ENCODE assay signal across 8 mouse cellular contexts in the genomic region with DNA sequence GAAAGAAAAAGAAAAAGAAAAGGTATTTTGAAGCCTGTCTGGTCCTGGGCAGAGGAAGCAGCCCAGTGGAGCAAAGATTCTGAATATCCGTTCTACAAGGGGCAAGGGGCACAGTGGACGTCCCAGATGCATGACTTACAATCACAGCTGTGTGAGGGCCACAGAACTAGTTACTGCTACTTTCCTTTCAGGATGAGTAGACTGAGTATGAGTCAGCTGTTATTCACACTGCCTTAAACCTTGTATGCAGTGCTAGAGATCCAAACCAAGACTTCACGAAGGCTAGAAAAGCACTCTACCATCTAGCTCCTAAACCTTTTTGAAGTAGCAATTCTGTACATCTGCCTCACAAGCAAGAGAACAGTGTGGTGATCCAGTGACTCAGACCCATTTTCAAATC. TPM values are rescaled to one million over a fixed set of nuclear protein-coding genes. Genes with fewer than 3 reads are reported as not detected.
DNase-seq lines count a peak whose midpoint lies in the region; ATAC-seq and TF ChIP-seq lines count a peak whose summit lies in the region.
"Had no signal": no experiment of that assay in that cellular context is flagged by ENCODE, and none has a peak within 500 bp of the region (broad histone marks: within the 10 kb centered on the region; RNA-seq: fewer than 3 reads in every experiment).

No protein-coding gene starts in this region.

- peak overlapping the region; percentile 73 for H3K4me2 ChIP-seq in lung, embryonic 15.5 days
- peak overlapping the region; percentile 86 for H3K4me2 ChIP-seq in embryonic facial prominence, embryonic 11.5 days (ENCODE audit: low read depth, low read length)
- H3K4me2 ChIP-seq in intestine, postnatal 0 days (replicated peaks; ENCODE audit: low read depth) = peak overlapping the region; percentile 74
- peak overlapping the region; percentile 82 for H3K4me2 ChIP-seq in stomach, embryonic 14.5 days (replicated peaks; ENCODE audit: low read depth, low read length)

- no peak for TF ChIP-seq CTCF in intestine, postnatal 0 days (IDR thresholded peaks at IDR 0.05; ENCODE audit: low read depth)

- H3K9me3 ChIP-seq in lung, embryonic 15.5 days = no peaks in the 10 kb centered on the region
- no peaks in the 10 kb centered on the region for H3K9me3 ChIP-seq in embryonic facial prominence, embryonic 11.5 days (replicated peaks; ENCODE audit: control insufficient read depth, low read length)
- H3K9me3 ChIP-seq in intestine, postnatal 0 days (ENCODE audit: control insufficient read depth) = no peaks in the 10 kb centered on the region
- H3K9me3 ChIP-seq in stomach, embryonic 14.5 days (ENCODE audit: control insufficient read depth, low read depth, low read length) = no peaks in the 10 kb centered on the region

- H3K27ac ChIP-seq in lung, embryonic 15.5 days = no peak overlapping the region
- H3K27ac ChIP-seq in embryonic facial prominence, embryonic 11.5 days (replicated peaks; ENCODE audit: low read depth, low read length) = no peak overlapping the region
- H3K27ac ChIP-seq in intestine, postnatal 0 days (ENCODE audit: low read depth, low read length) = peak overlapping the region; percentile 1
- 0 out of 2 replicates have a peak overlapping the region, but pooled peaks have one; percentile 11 for H3K27ac ChIP-seq in stomach, embryonic 14.5 days (ENCODE audit: low read length)

- H3K36me3 ChIP-seq in lung, embryonic 15.5 days = no peaks in the 10 kb centered on the region
- H3K36me3 ChIP-seq in embryonic facial prominence, embryonic 11.5 days (replicated peaks; ENCODE audit: control insufficient read depth, insufficient read depth, low read depth, low read length) = no peaks in the 10 kb centered on the region
- peaks cover 4% of the 10 kb centered on the region; the same call in 1 of the 2 replicates for H3K36me3 ChIP-seq in intestine, postnatal 0 days (ENCODE audit: control insufficient read depth, insufficient read depth)
- peaks cover 3% of the 10 kb centered on the region; the same call in 1 of the 2 replicates for H3K36me3 ChIP-seq in stomach, embryonic 14.5 days (ENCODE audit: control insufficient read depth, insufficient read depth, low read length)

- intact Hi-C loops in left cerebral cortex, postnatal 36 days (cut with DNase I) = loop anchor here (2.0 to 10.0 kb wide), 2 partner anchors 17 to 259 kb away; partner anchors contain the start of gene 2310033P09Rik

- WGBS in lung, embryonic 15.5 days = 34% methylated on average over 3 of the region's 3 CpGs
- 56% methylated on average over 3 of the region's 3 CpGs for WGBS in embryonic facial prominence, embryonic 11.5 days
- 10% methylated on average over 3 of the region's 3 CpGs for WGBS in intestine, postnatal 0 days
- 34% methylated on average over 3 of the region's 3 CpGs for WGBS in stomach, embryonic 14.5 days

- H3K4me3 ChIP-seq in lung, embryonic 15.5 days = peak overlapping the region; percentile 96
- peak overlapping the region; percentile 97 for H3K4me3 ChIP-seq in embryonic facial prominence, embryonic 11.5 days (ENCODE audit: low read depth, low read length)
- H3K4me3 ChIP-seq in intestine, postnatal 0 days (ENCODE audit: low read depth, low read length) = peak overlapping the region; percentile 99
- H3K4me3 ChIP-seq in stomach, embryonic 14.5 days (ENCODE audit: low read depth, low read length) = peak overlapping the region; percentile 92

- no peak for DNase-seq in lung, adult 18-20 months
- no peak for DNase-seq in embryonic facial prominence, embryonic 11.5 days (ENCODE audit: low spot score)
- no peak for DNase-seq in frontal cortex, adult 2 months (ENCODE audit: extremely low spot score in 1 of 2, low spot score in 1 of 2)
- DNase-seq in left cerebral cortex, postnatal 36 days (ENCODE audit: low spot score in 2 of 2) = no peak
- DNase-seq: right cerebral cortex, adult 18-20 months had no signal

- H3K27me3 ChIP-seq in lung, embryonic 15.5 days = no peaks in the 10 kb centered on the region
- no peaks in the 10 kb centered on the region for H3K27me3 ChIP-seq in embryonic facial prominence, embryonic 11.5 days (ENCODE audit: control insufficient read depth, insufficient read depth, low read length)
- no peaks in the 10 kb centered on the region for H3K27me3 ChIP-seq in intestine, postnatal 0 days (replicated peaks; ENCODE audit: control insufficient read depth, insufficient read depth, low read length)
- H3K27me3 ChIP-seq in stomach, embryonic 14.5 days (ENCODE audit: control insufficient read depth, insufficient read depth, low read length) = no peaks in the 10 kb centered on the region

- peak overlapping the region; percentile 99 for H3K9ac ChIP-seq in lung, embryonic 15.5 days
- peak overlapping the region; percentile 95; the same call in 1 of the 2 replicates for H3K9ac ChIP-seq in embryonic facial prominence, embryonic 11.5 days (replicated peaks; ENCODE audit: low read length)
- H3K9ac ChIP-seq in intestine, postnatal 0 days (ENCODE audit: low read depth, low read length) = 0 out of 2 replicates have a peak overlapping the region, but pooled peaks have one; percentile 100
- peak overlapping the region; percentile 91 for H3K9ac ChIP-seq in stomach, embryonic 14.5 days (replicated peaks; ENCODE audit: low read depth, low read length)

- ATAC-seq in lung, embryonic 15.5 days (ENCODE audit: borderline replicate concordance, extremely low read depth, low FRiP score, low TSS enrichment) = no peak
- no peak for ATAC-seq in embryonic facial prominence, embryonic 11.5 days (replicated peaks; ENCODE audit: insufficient number of reproducible peaks, low FRiP score, low TSS enrichment, low read depth)
- ATAC-seq in intestine, postnatal 0 days = no peak
- no peak for ATAC-seq in stomach, embryonic 14.5 days (ENCODE audit: insufficient number of reproducible peaks, insufficient read depth, low FRiP score, low read depth)

- H3K4me1 ChIP-seq in lung, embryonic 15.5 days = peaks cover 52% of the 10 kb centered on the region
- H3K4me1 ChIP-seq in embryonic facial prominence, embryonic 11.5 days (ENCODE audit: control insufficient read depth, insufficient read depth, low read length) = peaks cover 7% of the 10 kb centered on the region
- H3K4me1 ChIP-seq in intestine, postnatal 0 days (replicated peaks; ENCODE audit: control insufficient read depth, insufficient read depth, low read length) = peaks cover 24% of the 10 kb centered on the region; the same call in 1 of the 2 replicates
- peaks cover 26% of the 10 kb centered on the region for H3K4me1 ChIP-seq in stomach, embryonic 14.5 days (ENCODE audit: control insufficient read depth, insufficient read depth, low read length)

RNA-seq across cellular contexts. Expression of gene Arf1, which starts 1.8 kb away (rescaled TPM):
- polyA plus RNA-seq in lung, embryonic 15.5 days (2015; fragmentation: Nextera tagmentation; extraction: Ambion mirVana) = 724 and 743 TPM in 2 replicates
- 626 and 650 TPM in 2 replicates for polyA plus RNA-seq in embryonic facial prominence, embryonic 11.5 days (2014; fragmentation: Nextera tagmentation; extraction: Ambion mirVana)
- polyA plus RNA-seq in intestine, postnatal 0 days (2015; fragmentation: Nextera tagmentation; extraction: Ambion mirVana) = 574 and 605 TPM in 2 replicates
- polyA plus RNA-seq in stomach, embryonic 14.5 days (2014; fragmentation: Nextera tagmentation; extraction: Ambion mirVana) = 655 and 669 TPM in 2 replicates
- 593 and 603 TPM in 2 replicates for polyA plus RNA-seq in frontal cortex, adult 2 months (2012; rRNA removed)
- 100 to 1,000 TPM; 415 to 451 TPM for total RNA-seq in left cerebral cortex, postnatal 36 days (2021)

RNA-seq across cellular contexts. Expression of gene 2310033P09Rik, which starts 18.1 kb away (rescaled TPM):
- 31.9 and 32.3 TPM in 2 replicates for polyA plus RNA-seq in lung, embryonic 15.5 days (2015; fragmentation: Nextera tagmentation; extraction: Ambion mirVana)
- 35.7 and 36.8 TPM in 2 replicates for polyA plus RNA-seq in embryonic facial prominence, embryonic 11.5 days (2014; fragmentation: Nextera tagmentation; extraction: Ambion mirVana)
- 24.1 and 30.6 TPM in 2 replicates for polyA plus RNA-seq in intestine, postnatal 0 days (2015; fragmentation: Nextera tagmentation; extraction: Ambion mirVana)
- polyA plus RNA-seq in stomach, embryonic 14.5 days (2014; fragmentation: Nextera tagmentation; extraction: Ambion mirVana) = 28.7 and 34.3 TPM in 2 replicates
- polyA plus RNA-seq in frontal cortex, adult 2 months (2012; rRNA removed) = 33.2 and 35.6 TPM in 2 replicates
- 10 to 100 TPM; 19.2 to 20.2 TPM for total RNA-seq in left cerebral cortex, postnatal 36 days (2021)

RNA-seq across cellular contexts. Expression of gene Mrpl55, which starts 24.0 kb away (rescaled TPM):
- 89.6 and 92.6 TPM in 2 replicates for polyA plus RNA-seq in lung, embryonic 15.5 days (2015; fragmentation: Nextera tagmentation; extraction: Ambion mirVana)
- 89.8 and 95.2 TPM in 2 replicates for polyA plus RNA-seq in embryonic facial prominence, embryonic 11.5 days (2014; fragmentation: Nextera tagmentation; extraction: Ambion mirVana)
- 87.1 and 96.5 TPM in 2 replicates for polyA plus RNA-seq in intestine, postnatal 0 days (2015; fragmentation: Nextera tagmentation; extraction: Ambion mirVana)
- polyA plus RNA-seq in stomach, embryonic 14.5 days (2014; fragmentation: Nextera tagmentation; extraction: Ambion mirVana) = 92.3 and 103 TPM in 2 replicates
- polyA plus RNA-seq in frontal cortex, adult 2 months (2012; rRNA removed) = 48.7 and 58.2 TPM in 2 replicates
- total RNA-seq in left cerebral cortex, postnatal 36 days (2021) = 10 to 100 TPM; 33.5 to 39.2 TPM

RNA-seq across cellular contexts. Expression of gene Guk1, which starts 34.2 kb away (rescaled TPM):
- 131 and 141 TPM in 2 replicates for polyA plus RNA-seq in lung, embryonic 15.5 days (2015; fragmentation: Nextera tagmentation; extraction: Ambion mirVana)
- polyA plus RNA-seq in embryonic facial prominence, embryonic 11.5 days (2014; fragmentation: Nextera tagmentation; extraction: Ambion mirVana) = 121 and 139 TPM in 2 replicates
- polyA plus RNA-seq in intestine, postnatal 0 days (2015; fragmentation: Nextera tagmentation; extraction: Ambion mirVana) = 110 and 119 TPM in 2 replicates
- 124 and 130 TPM in 2 replicates for polyA plus RNA-seq in stomach, embryonic 14.5 days (2014; fragmentation: Nextera tagmentation; extraction: Ambion mirVana)
- 232 and 250 TPM in 2 replicates for polyA plus RNA-seq in frontal cortex, adult 2 months (2012; rRNA removed)
- total RNA-seq in left cerebral cortex, postnatal 36 days (2021) = 100 to 1,000 TPM; 128 to 152 TPM

RNA-seq across cellular contexts. Expression of gene Gjc2, which starts 43.2 kb away (rescaled TPM):
- polyA plus RNA-seq in lung, embryonic 15.5 days (2015; fragmentation: Nextera tagmentation; extraction: Ambion mirVana) = 0.56 and 0.60 TPM in 2 replicates
- 0.15 TPM in 1 of 2 replicates, not detected in the other for polyA plus RNA-seq in embryonic facial prominence, embryonic 11.5 days (2014; fragmentation: Nextera tagmentation; extraction: Ambion mirVana)
- polyA plus RNA-seq in intestine, postnatal 0 days (2015; fragmentation: Nextera tagmentation; extraction: Ambion mirVana) = 2.2 and 2.3 TPM in 2 replicates
- polyA plus RNA-seq in stomach, embryonic 14.5 days (2014; fragmentation: Nextera tagmentation; extraction: Ambion mirVana) = 0.36 TPM in 1 of 2 replicates, not detected in the other
- 13.8 and 16.7 TPM in 2 replicates for polyA plus RNA-seq in frontal cortex, adult 2 months (2012; rRNA removed)
- 10 to 100 TPM; 10.1 to 17.5 TPM for total RNA-seq in left cerebral cortex, postnatal 36 days (2021)

Comparison
In these comparisons a context has a peak if more than half of its experiments do, and no peak if none do; other contexts are left out.
1. H3K27ac ChIP-seq: peak in intestine, postnatal 0 days (single experiment) and stomach, embryonic 14.5 days (single experiment); none in lung, embryonic 15.5 days (single experiment) and embryonic facial prominence, embryonic 11.5 days (single experiment).
2. Peak in every context shown above with its lines, with median percentiles within 50 percentile points of each other: H3K4me2 ChIP-seq, H3K4me3 ChIP-seq and H3K9ac ChIP-seq.